ENCODE assay signal across 8 mouse cellular contexts in genomic region chr16:18462031-18462430, GRCm38 (mm10).
"Had no signal": no experiment of that assay in that cellular context is flagged by ENCODE, and none has a peak within 500 bp of the region (broad histone marks: within the 10 kb centered on the region; RNA-seq: fewer than 3 reads in every experiment).

No protein-coding gene starts in this region.

- H3K27ac ChIP-seq: limb, embryonic 13.5 days; liver, embryonic 14.5 days; neural tube, embryonic 15.5 days had no signal

- DNase-seq: kidney, adult 8-10 months; layer of hippocampus, adult 9-11 months; layer of hippocampus, postnatal 36 days had no signal

- H3K4me3 ChIP-seq: limb, embryonic 13.5 days; myocyte; neural tube, embryonic 15.5 days had no signal

- H3K9me3 ChIP-seq: limb, embryonic 13.5 days; neural tube, embryonic 15.5 days had no signal

- ATAC-seq: intestine, postnatal 0 days had no signal

- H3K4me2 ChIP-seq: limb, embryonic 13.5 days; neural tube, embryonic 15.5 days had no signal

- H3K9ac ChIP-seq: limb, embryonic 13.5 days; liver, embryonic 14.5 days; neural tube, embryonic 15.5 days had no signal
